Mouse (Mus musculus) gonadal fat pad, adult 2 months (tissue): Measurements from ENCODE around the gene Gm12185. TPM values are rescaled to one million over a fixed set of nuclear protein-coding genes. Genes with fewer than 3 reads are reported as not detected.
"Not testable (repeated sequence)": the region's sequence is repeated elsewhere in the genome, so short reads cannot be mapped to it uniquely, and the experiment has no call there.

Source experiments
- DNase-seq: peaks from one replicate; pipeline ENCODE4 v3.0.0-alpha.2; 2012; ENCODE audit warnings: low read depth
- polyA plus RNA-seq: library from polyadenylated mRNA; depleted of rRNA; stranded (reverse); fragments of >200 nt; gene quantifications from 2 replicates; pipeline ENCODE4 v1.2.3, GENCODE M21; 2012; rRNA removed

Gene Gm12185
- 0.03 and 0.12 TPM in 2 replicates for polyA plus RNA-seq

DNA sequence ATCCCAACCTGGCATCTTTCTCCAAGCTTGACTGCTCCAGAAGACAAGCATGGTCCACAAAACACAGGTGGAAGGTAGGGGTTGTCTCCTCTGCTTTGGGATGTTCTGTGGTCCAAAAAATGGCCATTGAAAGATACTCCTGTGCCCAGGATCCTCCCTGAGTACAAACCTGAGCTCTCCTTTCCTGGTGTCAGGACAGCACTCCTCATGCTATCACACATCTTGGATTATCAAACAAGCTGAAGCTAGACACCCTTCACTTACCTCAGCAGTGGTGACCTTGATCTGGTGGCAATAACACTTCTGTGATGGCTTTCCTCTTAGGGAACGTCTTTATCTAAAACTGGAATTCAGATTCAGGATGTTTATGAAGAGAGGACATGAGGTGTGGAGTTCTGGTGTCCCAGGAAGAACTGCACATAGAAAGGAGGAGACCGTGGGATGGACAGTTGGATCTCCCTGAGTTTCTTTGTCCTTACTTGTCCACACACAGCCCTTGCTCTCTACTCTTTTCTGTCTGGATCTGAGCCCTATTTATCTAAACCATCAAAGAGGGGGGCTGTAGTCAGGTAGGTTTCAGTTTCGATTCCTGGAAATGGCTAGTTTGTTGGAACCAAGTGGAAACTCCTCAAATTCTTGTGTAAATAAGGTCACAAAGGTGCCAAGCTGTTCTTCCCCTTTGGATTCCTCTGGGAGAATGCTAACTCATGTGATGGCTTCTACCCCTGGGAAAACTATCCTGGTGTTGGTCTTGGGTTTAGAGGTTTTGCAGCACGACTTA, at the start of gene Gm12185:
Gm12185 (minus strand) TSS at position 487 of the 781 bp plus-strand sequence.
- not testable (repeated sequence) for DNase-seq

DNA sequence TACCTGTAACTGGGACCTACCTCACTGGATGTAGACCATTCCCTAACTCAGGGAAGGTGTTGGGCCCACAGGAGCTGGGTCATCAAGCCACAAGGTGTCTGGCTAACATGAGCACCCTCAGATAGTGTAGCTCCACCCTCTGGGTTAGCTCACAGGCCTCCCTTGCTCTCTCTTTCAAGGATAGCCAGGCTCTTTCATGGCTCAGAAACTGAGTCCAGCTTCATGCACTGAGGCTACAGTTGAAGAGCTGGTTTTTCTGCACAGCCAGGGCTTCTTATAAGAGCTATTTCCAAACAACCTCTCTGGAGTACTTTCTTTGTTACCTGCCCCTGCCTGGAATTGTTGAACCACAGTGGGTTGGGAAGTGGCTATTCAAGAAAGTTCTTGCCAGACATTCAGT, 20.0 kb upstream of the Gm12185 start:
- not testable (repeated sequence) for DNase-seq

- not testable (repeated sequence) for DNase-seq
Observed at GRCm38 (mm10) chr11:49006785-49007184, 14.8 kb upstream of the Gm12185 start.

- DNase-seq: not testable (repeated sequence)
Observed at GRCm38 (mm10) chr11:49006317-49006716, 14.3 kb upstream of the Gm12185 start.

DNA sequence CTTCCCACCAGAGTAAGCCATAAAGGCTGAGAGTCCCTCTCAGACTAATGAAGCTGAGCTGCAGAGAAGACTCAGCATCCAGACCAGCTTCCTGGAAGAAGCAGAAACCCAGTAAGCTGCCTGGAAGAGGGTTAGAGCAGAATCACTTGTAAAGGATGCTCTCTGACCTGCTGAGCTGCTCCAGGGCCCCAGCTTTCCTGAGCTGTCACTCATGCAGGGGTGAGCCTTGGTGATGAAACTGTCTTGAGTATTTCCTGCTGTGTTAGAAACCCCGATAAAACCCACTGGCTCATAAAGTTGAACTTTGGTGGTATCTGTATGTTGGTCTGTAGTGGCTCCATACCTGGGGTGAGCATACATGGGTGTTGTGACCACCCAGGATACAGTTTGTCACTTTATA, 8.4 kb upstream of the Gm12185 start:
- not testable (repeated sequence) for DNase-seq

DNA sequence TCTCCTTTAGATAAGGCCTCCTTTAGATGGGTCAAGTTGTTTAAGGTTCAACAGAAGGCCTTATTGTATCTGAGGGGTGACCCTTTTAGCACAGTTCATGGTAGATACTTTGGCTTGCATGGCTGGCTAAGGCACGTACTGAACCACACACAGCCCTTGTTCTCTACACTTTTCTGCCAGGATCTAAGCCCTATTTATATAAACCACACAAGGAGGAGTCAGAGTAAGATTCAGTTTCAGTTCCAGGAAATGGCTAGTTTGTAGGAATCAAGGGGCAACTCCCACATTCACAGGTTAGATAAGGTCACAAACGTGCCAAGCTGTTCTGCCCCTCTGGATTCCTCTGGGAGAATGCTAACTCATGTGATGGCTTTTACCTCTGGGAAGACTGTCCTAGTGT, 2.0 kb upstream of the Gm12185 start, which contains the start of gene Tgtp1:
Tgtp1 (minus strand) TSS at position 155 of the 400 bp plus-strand sequence.
- not testable (repeated sequence) for DNase-seq

DNA sequence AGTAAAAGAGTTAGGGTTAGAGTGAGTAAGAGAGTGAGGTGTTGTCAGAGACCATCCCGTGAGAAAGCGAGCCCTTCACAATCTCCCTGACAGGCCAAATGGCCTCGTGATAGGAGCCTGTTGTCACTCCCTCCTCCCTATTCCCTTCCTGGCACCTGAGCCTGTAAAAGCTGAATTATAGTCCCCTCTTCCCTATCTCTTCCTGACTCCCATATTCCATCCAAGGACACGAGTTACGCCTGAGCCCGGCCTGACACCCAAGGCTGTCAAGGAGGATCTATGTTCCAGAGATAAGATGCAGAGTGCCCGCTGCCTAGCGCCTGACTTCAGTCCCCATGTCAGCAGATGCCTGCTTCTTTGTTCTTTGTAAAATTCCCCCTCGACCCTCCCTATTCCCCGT, 1.3 kb upstream of the Gm12185 start:
- DNase-seq: not testable (repeated sequence)

GRCm38 (mm10) chr11:48989981-48990380, 2.0 kb downstream of the Gm12185 start:
- not testable (repeated sequence) for DNase-seq

- DNase-seq: not testable (repeated sequence)
Observed at GRCm38 (mm10) chr11:48988219-48988618, 3.8 kb downstream of the Gm12185 start.

GRCm38 (mm10) chr11:48982848-48983247, 9.2 kb downstream of the Gm12185 start:
- DNase-seq: not testable (repeated sequence)

DNA sequence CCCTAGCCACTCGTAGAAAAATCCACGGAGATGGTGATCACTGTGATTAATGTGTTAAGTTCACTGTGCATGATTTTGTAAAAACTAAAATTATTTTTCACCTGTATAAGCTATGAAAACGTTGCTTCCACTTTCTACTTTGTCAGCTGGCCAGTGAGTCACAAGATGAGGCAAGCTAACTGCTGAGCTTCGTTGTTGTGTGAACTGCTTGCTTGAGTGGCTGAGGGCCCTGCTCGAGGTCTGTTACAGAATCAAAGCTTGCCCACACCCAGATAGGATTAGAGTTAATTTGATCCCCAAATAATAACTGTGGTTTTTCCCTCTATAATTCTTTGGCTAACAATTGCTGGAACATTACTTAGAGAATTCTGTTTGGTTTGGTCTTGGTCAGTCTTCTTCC, 12.0 kb downstream of the Gm12185 start:
- not testable (repeated sequence) for DNase-seq

- not testable (repeated sequence) for DNase-seq
Observed at GRCm38 (mm10) chr11:48979251-48979650, 12.8 kb downstream of the Gm12185 start, which contains the start of gene 9930111J21Rik1. TSS of gene 9930111J21Rik1 (minus strand) at chr11:48979398.

- not testable (repeated sequence) for DNase-seq
Observed at GRCm38 (mm10) chr11:48978240-48978939, 13.6 kb downstream of the Gm12185 start, which contains the start of gene Olfr56. TSS of gene Olfr56 (plus strand) at chr11:48978889.

GRCm38 (mm10) chr11:48974686-48975085, 17.3 kb downstream of the Gm12185 start:
- not testable (repeated sequence) for DNase-seq

GRCm38 (mm10) chr11:48946090-48946489, 45.9 kb downstream of the Gm12185 start, which contains the start of gene Psme2b:
TSS of gene Psme2b (minus strand) at chr11:48946190.
- not testable (repeated sequence) for DNase-seq

DNA sequence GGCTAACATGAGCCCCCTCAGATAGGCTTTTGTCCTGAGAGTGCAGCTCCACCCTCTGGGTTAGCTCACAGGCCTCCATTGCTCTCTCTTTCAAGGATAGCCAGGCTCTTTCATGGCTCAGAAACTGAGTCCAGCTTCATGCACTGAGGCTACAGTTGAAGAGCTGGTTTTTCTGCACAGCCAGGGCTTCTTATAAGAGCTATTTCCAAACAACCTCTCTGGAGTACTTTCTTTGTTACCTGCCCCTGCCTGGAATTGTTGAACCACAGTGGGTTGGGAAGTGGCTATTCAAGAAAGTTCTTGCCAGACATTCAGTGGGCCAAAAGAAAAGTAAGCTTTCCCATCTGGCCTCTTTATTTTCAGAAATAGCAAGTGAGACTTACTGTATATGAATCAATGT, 52.7 kb downstream of the Gm12185 start:
- not testable (repeated sequence) for DNase-seq

- not testable (repeated sequence) for DNase-seq
Observed at GRCm38 (mm10) chr11:48935291-48935690, 56.7 kb downstream of the Gm12185 start.

DNA sequence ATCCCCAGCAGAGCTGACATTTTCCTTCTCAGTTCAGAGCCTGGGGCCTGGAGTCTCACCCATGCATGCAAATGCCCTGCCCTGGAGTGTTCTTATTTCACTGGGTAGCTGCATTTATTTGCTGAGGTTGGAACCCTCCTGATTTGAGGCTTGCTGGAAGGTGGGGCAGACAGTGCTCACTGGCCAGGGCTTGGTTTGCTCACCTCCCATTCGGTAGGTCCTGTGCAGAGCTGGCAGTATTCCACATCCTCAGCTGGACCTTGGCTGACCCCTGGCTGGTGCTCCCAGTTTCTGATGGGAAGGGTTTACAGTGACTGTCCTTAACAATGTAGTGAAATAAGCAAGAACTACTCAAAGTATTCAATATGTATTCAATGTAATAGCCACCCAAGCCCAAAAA, 58.1 kb downstream of the Gm12185 start:
- DNase-seq: not testable (repeated sequence)

- DNase-seq: not testable (repeated sequence)
Observed at GRCm38 (mm10) chr11:48933422-48933821, 58.6 kb downstream of the Gm12185 start.

GRCm38 (mm10) chr11:48928068-48928467, 64.0 kb downstream of the Gm12185 start:
- not testable (repeated sequence) for DNase-seq

DNA sequence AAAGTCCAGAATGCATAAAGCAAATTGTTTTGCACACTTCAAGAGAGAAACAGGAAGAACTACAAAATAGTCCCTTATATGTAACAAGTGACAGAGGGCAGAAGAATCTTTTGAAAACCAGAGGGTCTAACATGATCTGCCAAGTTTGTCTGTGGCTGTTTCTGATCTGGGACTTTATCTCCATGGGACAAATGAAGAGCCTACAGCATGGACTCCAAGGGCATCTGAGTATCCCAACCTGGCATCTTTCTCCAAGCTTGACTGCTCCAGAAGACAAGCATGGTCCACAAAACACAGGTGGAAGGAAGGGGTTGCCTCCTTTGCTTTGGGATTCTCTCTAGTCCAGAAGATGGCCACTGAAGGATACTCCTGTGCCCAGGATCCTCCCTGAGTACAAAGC, 65.6 kb downstream of the Gm12185 start:
- DNase-seq: not testable (repeated sequence)

DNA sequence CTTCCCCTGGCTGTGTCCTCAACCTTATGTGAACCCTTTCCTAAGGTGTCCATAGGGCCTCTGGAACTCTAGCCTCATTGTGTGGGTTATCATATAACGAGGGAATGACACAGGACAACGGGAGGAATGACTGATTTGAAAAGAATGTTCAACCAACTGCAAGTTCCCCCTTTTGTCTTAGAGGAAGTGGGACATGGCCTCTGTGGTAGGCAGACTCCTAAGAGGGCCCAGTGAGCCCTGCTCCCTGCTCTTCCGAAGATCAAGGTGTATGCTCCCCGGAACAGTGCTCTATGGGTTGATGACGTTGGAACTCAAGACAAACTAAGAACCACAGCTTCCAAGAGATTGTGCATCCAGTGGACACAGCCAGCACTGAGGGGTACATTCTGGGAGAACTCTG, 68.2 kb downstream of the Gm12185 start:
- DNase-seq: not testable (repeated sequence)
